In genomic region chrX:96019556-96019955, GRCm38 (mm10) we compare ENCODE assay signal across 9 mouse cellular contexts.
DNase-seq lines count a peak whose midpoint lies in the region; ATAC-seq and TF ChIP-seq lines count a peak whose summit lies in the region.
"Had no signal": no experiment of that assay in that cellular context is flagged by ENCODE, and none has a peak within 500 bp of the region (broad histone marks: within the 10 kb centered on the region; RNA-seq: fewer than 3 reads in every experiment).

No protein-coding gene starts in this region.

- H3K4me3 ChIP-seq in CH12.LX (replicated peaks in 1 of 3; ENCODE audit: low read depth in 2 of 3, low read length in 2 of 3, poor library complexity in 1 of 3) = no peak overlapping the region
- no peak overlapping the region for H3K4me3 ChIP-seq in liver, postnatal 0 days (ENCODE audit: low read depth, low read length)
- H3K4me3 ChIP-seq: heart, embryonic 15.5 days had no signal

- DNase-seq in 3T3-L1 (ENCODE audit: low read depth, low spot score) = peak; percentile 82
- DNase-seq in CH12.LX (ENCODE audit: extremely low read depth) = peak; percentile 68
- peak; percentile 13 for DNase-seq in c-Kit-positive CD71-positive TER-119-negative erythroid progenitor cells, embryonic 14.5 days (ENCODE audit: low read depth)
- peak; percentile 14 to 48 for DNase-seq in frontal cortex, adult 2 months (ENCODE audit: extremely low spot score in 1 of 2, low spot score in 1 of 2)
- peak; percentile 43 for DNase-seq in liver, postnatal 0 days
- DNase-seq in retina, postnatal 1 day = peak; percentile 34
- peak; percentile 23 to 51 for DNase-seq in urinary bladder, postnatal 36 days (ENCODE audit: low spot score in 2 of 2)

- ATAC-seq in inflammation-experienced regulatory T-cells, adult 6 months = peak; percentile 95
- no peak for ATAC-seq in liver, postnatal 0 days

- H3K79me2 ChIP-seq in CH12.LX (replicated peaks; ENCODE audit: control insufficient read depth, extremely low read depth, insufficient read depth, poor library complexity, severe bottlenecking) = no peaks in the 10 kb centered on the region

- dilution Hi-C loops in CH12.LX (cut with MboI; ENCODE audit: extremely low pct_ligation_motif_present, extremely low pct_unique_long_range_greater_than_20kb, low sequenced_read_pairs) = no loop called here

- peaks cover 2 to 14% of the 10 kb centered on the region in 2 experiments; a peak in 2 of 4 replicates for H3K4me1 ChIP-seq in CH12.LX (ENCODE audit: control insufficient read depth in 1 of 2, insufficient read depth in 2 of 2)
- H3K4me1 ChIP-seq in liver, postnatal 0 days (ENCODE audit: insufficient read depth) = no peaks in the 10 kb centered on the region
- H3K4me1 ChIP-seq: heart, embryonic 15.5 days had no signal

- TF ChIP-seq POLR2A in CH12.LX (IDR thresholded peaks at IDR 0.05; ENCODE audit: low read depth, low read length) = no peak

- TF ChIP-seq CTCF in CH12.LX (conservative IDR thresholded peaks at IDR 0.05 in 1 of 2, IDR thresholded peaks at IDR 0.05 in 1 of 2; ENCODE audit: low read depth in 2 of 2, low read length in 2 of 2) = peak; percentile 19 to 86; a peak in 2 of 4 replicates
- TF ChIP-seq CTCF in liver, postnatal 0 days (IDR thresholded peaks at IDR 0.05; ENCODE audit: low read depth) = peak; percentile 62

- H3K9ac ChIP-seq in CH12.LX (ENCODE audit: insufficient read depth, low read depth) = no peak overlapping the region
- H3K9ac ChIP-seq in liver, postnatal 0 days (replicated peaks) = no peak overlapping the region
- H3K9ac ChIP-seq: heart, embryonic 15.5 days had no signal

- WGBS in liver, postnatal 0 days (ENCODE audit: insufficient replicate concordance) = 14% methylated on average over 2 of the region's 2 CpGs

- H3K9me3 ChIP-seq in CH12.LX (replicated peaks; ENCODE audit: low read length) = no peaks in the 10 kb centered on the region
- no peaks in the 10 kb centered on the region for H3K9me3 ChIP-seq in liver, postnatal 0 days (ENCODE audit: low read length)
- H3K9me3 ChIP-seq: heart, embryonic 15.5 days had no signal

- no peak for TF ChIP-seq EP300 in CH12.LX (IDR thresholded peaks at IDR 0.05; ENCODE audit: low read length)
- no peak for TF ChIP-seq EP300 in liver, postnatal 0 days (IDR thresholded peaks at IDR 0.05; ENCODE audit: low read depth)

- H3K4me2 ChIP-seq in CH12.LX (ENCODE audit: insufficient read depth, low read depth, poor library complexity, severe bottlenecking) = no peak overlapping the region
- no peak overlapping the region for H3K4me2 ChIP-seq in liver, postnatal 0 days (ENCODE audit: low read depth, low read length)
- H3K4me2 ChIP-seq: heart, embryonic 15.5 days had no signal

- H3K27ac ChIP-seq in CH12.LX (ENCODE audit: insufficient read depth, low read depth) = no peak overlapping the region
- no peak overlapping the region for H3K27ac ChIP-seq in liver, postnatal 0 days (ENCODE audit: low read depth)
- H3K27ac ChIP-seq: heart, embryonic 15.5 days had no signal

- in situ Hi-C loops in CH12.LX (cut with MboI; ENCODE audit: low pct_ligation_motif_present, low pct_unique_long_range_greater_than_20kb, low sequenced_read_pairs) = loop anchor here (10.0 to 25.0 kb wide), 2 partner anchors 315 to 868 kb away; no protein-coding TSS in a partner anchor

- H3K27me3 ChIP-seq in CH12.LX (replicated peaks) = no peaks in the 10 kb centered on the region
- H3K27me3 ChIP-seq in liver, postnatal 0 days (ENCODE audit: insufficient read depth, low read length) = no peaks in the 10 kb centered on the region
- H3K27me3 ChIP-seq: heart, embryonic 15.5 days had no signal

- TF ChIP-seq RAD21 in CH12.LX (IDR thresholded peaks at IDR 0.05; ENCODE audit: low read depth, low read length) = peak; percentile 93

- no peaks in the 10 kb centered on the region for H3K36me3 ChIP-seq in CH12.LX (replicated peaks in 1 of 2; ENCODE audit: control insufficient read depth in 1 of 2, insufficient read depth in 1 of 2, low read length in 1 of 2)
- H3K36me3 ChIP-seq in liver, postnatal 0 days (replicated peaks; ENCODE audit: insufficient read depth, low read length) = no peaks in the 10 kb centered on the region
- H3K36me3 ChIP-seq: heart, embryonic 15.5 days had no signal

TF ChIP-seq in CH12.LX, 34 proteins besides CTCF, POLR2A, EP300 and RAD21:
- TF ChIP-seq BHLHE40 (IDR thresholded peaks at IDR 0.05; ENCODE audit: low read depth, low read length) (no peak), MAX (IDR thresholded peaks at IDR 0.05; ENCODE audit: low read length) (no peak), ZNF384 (IDR thresholded peaks at IDR 0.05; ENCODE audit: low read depth, low read length) (peak; percentile 59), ZMIZ1 (IDR thresholded peaks at IDR 0.05; ENCODE audit: low read depth, low read length) (no peak), TCF12 (IDR thresholded peaks at IDR 0.05; ENCODE audit: low read depth, low read length) (no peak), SMC3 (IDR thresholded peaks at IDR 0.05; ENCODE audit: low read depth, low read length) (peak; percentile 81), ELF1 (IDR thresholded peaks at IDR 0.05; ENCODE audit: low read depth, low read length) (no peak), ZC3H11A (IDR thresholded peaks at IDR 0.05; ENCODE audit: low read depth, low read length) (peak; percentile 21; the same call in 1 of the 2 replicates), KAT2A (IDR thresholded peaks at IDR 0.05; ENCODE audit: insufficient replicate concordance, low read length) (no peak), HCFC1 (IDR thresholded peaks at IDR 0.05; ENCODE audit: low read depth, low read length) (no peak), POLR2AphosphoS2 (IDR thresholded peaks at IDR 0.05; ENCODE audit: low read depth, low read length) (no peak)

Comparison
In these comparisons a context has a peak if more than half of its experiments do, and no peak if none do; other contexts are left out.
1. DNase-seq: peak in every context shown above with its lines; median percentile 82 in 3T3-L1; 68 in CH12.LX; 43 in liver, postnatal 0 days; 37 in urinary bladder, postnatal 36 days; 34 in retina, postnatal 1 day; 31 in frontal cortex, adult 2 months; 13 in c-Kit-positive CD71-positive TER-119-negative erythroid progenitor cells, embryonic 14.5 days.